Mouse (Mus musculus) cerebellum, adult 8-10 months (tissue): ENCODE measurements around the gene Ocm.
"Not testable (repeated sequence)": the region's sequence is repeated elsewhere in the genome, so short reads cannot be mapped to it uniquely, and the experiment has no call there.

Source experiments
- DNase-seq: peaks from one replicate; pipeline ENCODE4 v3.0.0; 2022

Ocm gene

GRCm38 (mm10) chr5:144026620-144027263, at the start of gene Ocm:
Gene Ocm, minus strand, starts transcription at chr5:144026670.
- DNase-seq: no peak

- no peak for DNase-seq
Measured at GRCm38 (mm10) chr5:144071249-144071648, 44.8 kb upstream of the Ocm start.

GRCm38 (mm10) chr5:144070064-144070463, 43.6 kb upstream of the Ocm start:
- DNase-seq: no peak

- no peak for DNase-seq
Measured at GRCm38 (mm10) chr5:144066036-144066435, 39.6 kb upstream of the Ocm start.

GRCm38 (mm10) chr5:144064093-144064492, 37.6 kb upstream of the Ocm start:
- no peak for DNase-seq

GRCm38 (mm10) chr5:144054340-144054739, 27.9 kb upstream of the Ocm start:
- no peak for DNase-seq

- DNase-seq: no peak
Measured at GRCm38 (mm10) chr5:144053450-144053849, 27.0 kb upstream of the Ocm start.

- DNase-seq: no peak
Measured at GRCm38 (mm10) chr5:144051268-144051667, 24.8 kb upstream of the Ocm start.

- no peak for DNase-seq
Measured at GRCm38 (mm10) chr5:144049881-144050280, 23.4 kb upstream of the Ocm start.

GRCm38 (mm10) chr5:144047324-144047723, 20.9 kb upstream of the Ocm start:
- DNase-seq: peak; percentile 15

- no peak for DNase-seq
Measured at GRCm38 (mm10) chr5:144043166-144043565, 16.7 kb upstream of the Ocm start.

- DNase-seq: peak; percentile 73
Measured at GRCm38 (mm10) chr5:144040720-144041364, 14.4 kb upstream of the Ocm start.

- DNase-seq: no peak
Measured at GRCm38 (mm10) chr5:144039886-144040285, 13.4 kb upstream of the Ocm start.

GRCm38 (mm10) chr5:144039156-144039675, 12.7 kb upstream of the Ocm start:
- DNase-seq: no peak

GRCm38 (mm10) chr5:144036952-144037351, 10.5 kb upstream of the Ocm start:
- DNase-seq: no peak

- no peak for DNase-seq
Measured at GRCm38 (mm10) chr5:144034567-144034966, 8.1 kb upstream of the Ocm start.

GRCm38 (mm10) chr5:144032491-144032890, 6.0 kb upstream of the Ocm start:
- no peak for DNase-seq

- DNase-seq: no peak
Measured at GRCm38 (mm10) chr5:144015845-144016244, 10.6 kb downstream of the Ocm start.

- DNase-seq: no peak
Measured at GRCm38 (mm10) chr5:144015312-144015650, 11.2 kb downstream of the Ocm start.

GRCm38 (mm10) chr5:144014551-144015311, 11.7 kb downstream of the Ocm start, which contains the start of gene Ccz1:
Gene Ccz1, minus strand, starts transcription at chr5:144014877.
- peak; percentile 65 for DNase-seq

GRCm38 (mm10) chr5:144013366-144014134, 12.9 kb downstream of the Ocm start:
- DNase-seq: not testable (repeated sequence)

GRCm38 (mm10) chr5:144002461-144003192, 23.8 kb downstream of the Ocm start:
- DNase-seq: no peak
